29 mouse cellular contexts compared by ENCODE assay signal in the genomic region with DNA sequence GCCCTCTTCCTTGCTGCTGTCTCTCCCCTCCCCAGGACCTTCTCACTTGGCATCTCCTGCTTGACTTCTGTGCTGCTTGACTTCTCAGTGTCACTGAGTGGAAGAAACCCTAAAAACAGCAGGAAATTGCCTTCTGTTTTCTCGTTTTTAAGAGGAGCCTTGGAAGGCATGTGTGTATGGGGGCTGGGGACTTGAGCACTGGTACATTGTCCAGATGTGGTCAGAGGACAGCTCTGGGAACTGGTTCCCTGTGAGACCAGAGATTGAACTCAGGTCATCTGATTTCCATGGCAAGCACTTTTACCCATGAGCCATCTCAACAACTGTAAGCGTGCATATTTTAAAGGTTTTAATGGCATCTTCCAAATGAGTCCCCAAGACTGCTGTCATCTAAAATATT. TPM values are rescaled to one million over a fixed set of nuclear protein-coding genes. Genes with fewer than 3 reads are reported as not detected.
"Had no signal": no experiment of that assay in that cellular context is flagged by ENCODE, and none has a peak within 500 bp of the region (broad histone marks: within the 10 kb centered on the region; RNA-seq: fewer than 3 reads in every experiment).

No protein-coding gene starts in this region.

- H3K36me3 ChIP-seq: intestine, embryonic 15.5 days had no signal

- H3K4me3 ChIP-seq: heart, embryonic 10.5 days; heart, embryonic 12.5 days; hindbrain, embryonic 10.5 days; hindbrain, embryonic 12.5 days; intestine, embryonic 15.5 days; layer of hippocampus, adult 2 months; limb, embryonic 13.5 days; limb, embryonic 15.5 days had no signal

- H3K9me3 ChIP-seq: heart, embryonic 10.5 days; heart, embryonic 12.5 days; hindbrain, embryonic 10.5 days; hindbrain, embryonic 12.5 days; intestine, embryonic 15.5 days; limb, embryonic 13.5 days; limb, embryonic 15.5 days had no signal

- H3K27me3 ChIP-seq: heart, embryonic 12.5 days; hindbrain, embryonic 12.5 days; intestine, embryonic 15.5 days; limb, embryonic 13.5 days; limb, embryonic 15.5 days had no signal

- H3K4me2 ChIP-seq: heart, embryonic 12.5 days; hindbrain, embryonic 12.5 days; hindbrain, embryonic 14.5 days; intestine, embryonic 15.5 days; limb, embryonic 13.5 days; limb, embryonic 15.5 days; liver, embryonic 11.5 days had no signal

- DNase-seq: gastrocnemius, postnatal 25 days; heart, postnatal 10 days; heart, postnatal 4 days; kidney, adult 18-20 months; kidney, adult 8-10 months; kidney, postnatal 10 days; kidney, postnatal 25 days; kidney, postnatal 4 days; left cerebral cortex, postnatal 4 days had no signal

- ATAC-seq: hindbrain, embryonic 16.5 days; inflammation-experienced regulatory T-cells, adult 6 months; intestine, embryonic 15.5 days; intestine, postnatal 0 days had no signal

- H3K4me1 ChIP-seq: hindbrain, embryonic 10.5 days; hindbrain, embryonic 12.5 days had no signal

- H3K27ac ChIP-seq: heart, embryonic 10.5 days; hindbrain, embryonic 10.5 days; hindbrain, embryonic 12.5 days; hindbrain, embryonic 14.5 days; intestine, embryonic 15.5 days; layer of hippocampus, adult 2 months; limb, embryonic 13.5 days; limb, embryonic 15.5 days; liver, embryonic 14.5 days had no signal

- H3K9ac ChIP-seq: heart, embryonic 12.5 days; hindbrain, embryonic 12.5 days; hindbrain, embryonic 14.5 days; intestine, embryonic 15.5 days; limb, embryonic 13.5 days; limb, embryonic 15.5 days; liver, embryonic 14.5 days had no signal

RNA-seq across cellular contexts. Expression of gene Kcnmb3, which starts 58.0 kb away (rescaled TPM):
- total RNA-seq: gastrocnemius, adult 8-10 months; gastrocnemius, postnatal 25 days; granulocyte monocyte progenitor cell, adult 5-6 weeks; heart, adult 8-10 months had no signal
- polyA plus RNA-seq: heart, embryonic 10.5 days; heart, embryonic 12.5 days; heart, embryonic 14.5 days; hindbrain, embryonic 10.5 days; intestine, embryonic 15.5 days; kidney, embryonic 14.5 days; limb, embryonic 15.5 days; liver, embryonic 14.5 days; liver, embryonic 16.5 days had no signal
